Mouse (Mus musculus): ENCODE data around the gene Clasp1. TPM values are rescaled to one million over a fixed set of nuclear protein-coding genes. Genes with fewer than 3 reads are reported as not detected.

Clasp1 gene
- total RNA-seq, 2 experiments from 2014 or later: 39.7 to 44.5 TPM

DNA sequence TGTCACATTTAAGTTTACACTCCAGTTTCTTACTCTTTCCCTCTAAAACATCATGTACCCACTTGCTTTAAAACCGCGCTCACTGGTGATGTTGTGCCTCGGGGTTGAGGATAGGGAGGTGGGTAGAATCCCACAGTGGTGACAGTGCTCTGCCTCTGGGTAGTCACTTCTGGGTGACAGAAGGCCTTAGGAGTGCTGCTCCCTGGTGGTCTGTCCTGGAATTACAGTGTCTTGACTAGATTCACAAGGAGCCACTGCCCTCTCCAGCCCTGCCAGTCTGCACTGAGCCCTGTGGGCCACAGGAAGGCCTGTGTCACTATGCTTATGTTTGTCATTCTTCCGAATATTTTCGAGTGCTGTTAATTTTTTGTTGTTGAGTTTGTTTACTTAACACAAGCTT, 109.5 kb downstream of the Clasp1 start:
- peak; percentile 74 to 84 for DNase-seq

DNA sequence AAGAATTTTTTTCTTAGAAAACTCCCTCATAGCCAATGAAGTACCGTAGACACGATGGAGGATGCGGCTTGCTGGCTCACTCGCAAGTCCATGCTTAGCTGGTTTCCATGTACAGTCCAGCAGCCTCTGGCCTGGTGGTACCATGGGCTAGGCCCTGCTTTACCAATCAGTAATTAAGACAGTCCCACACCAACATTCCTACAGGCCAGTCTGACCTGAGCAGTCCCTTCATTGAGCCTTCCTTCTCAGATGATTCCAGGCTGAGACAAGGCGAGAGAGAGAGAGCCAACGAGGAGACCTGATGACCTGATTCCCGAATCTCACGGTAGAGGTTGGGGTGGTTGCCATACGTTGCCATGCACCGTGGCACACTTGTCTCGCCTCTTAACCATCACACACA, 111.7 kb downstream of the Clasp1 start:
- DNase-seq: no peak

- DNase-seq: no peak
Observed at GRCm38 (mm10) chr1:118501691-118502090, 112.8 kb downstream of the Clasp1 start.

DNA sequence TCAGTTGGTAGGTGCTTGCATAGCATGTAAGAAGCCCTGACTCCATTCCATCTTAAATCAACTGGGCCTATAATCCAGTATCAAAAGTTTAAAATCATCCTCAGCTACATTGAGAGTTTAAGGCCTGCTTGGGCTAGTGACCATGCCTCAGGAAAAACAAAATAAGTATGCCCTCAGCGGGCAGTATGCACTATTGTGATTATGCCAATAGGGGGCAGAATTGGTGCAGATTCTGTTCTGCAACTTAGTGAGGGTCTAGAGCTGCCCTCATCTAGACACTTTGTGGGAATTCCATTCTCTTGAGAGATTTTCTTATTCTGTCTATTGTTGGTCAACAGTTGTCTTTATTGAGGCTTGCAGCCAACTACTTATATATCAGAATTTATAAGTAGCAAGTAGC, 116.9 kb downstream of the Clasp1 start:
- no peak for DNase-seq

GRCm38 (mm10) chr1:118510996-118511395, 122.1 kb downstream of the Clasp1 start:
- peak; percentile 62 to 72 for DNase-seq

DNA sequence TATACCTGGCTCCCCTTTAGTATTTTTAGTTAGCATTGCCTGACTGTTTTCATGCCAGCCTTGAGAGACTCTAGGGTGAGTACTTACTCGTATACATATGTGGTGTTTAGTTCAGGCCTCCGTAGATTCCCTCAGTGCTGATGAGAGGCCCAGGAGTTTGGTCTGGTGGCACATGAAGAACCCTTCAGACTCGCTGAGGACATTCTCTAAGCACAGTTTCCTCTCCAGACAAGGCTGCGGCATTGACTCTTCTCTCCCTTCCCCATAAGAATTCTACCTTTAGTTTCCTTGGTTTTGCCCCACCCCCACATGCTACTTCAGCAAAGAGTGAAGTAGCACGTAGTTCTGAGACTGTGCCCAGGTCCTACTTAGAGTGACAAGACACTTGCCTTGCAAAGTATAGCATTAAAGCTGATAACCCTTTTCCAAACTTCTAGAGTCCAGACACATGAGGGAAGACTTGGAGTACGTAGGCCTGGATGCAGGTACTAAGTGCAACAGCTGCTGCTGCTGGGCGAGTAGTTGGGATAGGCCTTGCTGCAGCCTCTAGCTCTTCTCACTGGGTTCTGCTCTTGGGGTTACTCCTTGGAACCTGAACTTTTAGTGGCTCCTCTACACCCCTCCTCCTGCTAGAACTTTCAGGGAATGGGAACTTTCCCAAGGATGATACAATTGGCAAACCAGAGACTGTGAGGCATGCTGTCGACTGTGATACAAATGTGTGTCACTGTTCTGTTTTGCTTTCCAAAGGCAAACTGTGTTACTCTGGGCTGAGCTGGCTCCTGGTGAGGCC, 123.1 kb downstream of the Clasp1 start:
- DNase-seq: peak in 1 of 2 experiments; percentile 29

GRCm38 (mm10) chr1:118516256-118516655, 127.4 kb downstream of the Clasp1 start:
- DNase-seq: no peak

DNA sequence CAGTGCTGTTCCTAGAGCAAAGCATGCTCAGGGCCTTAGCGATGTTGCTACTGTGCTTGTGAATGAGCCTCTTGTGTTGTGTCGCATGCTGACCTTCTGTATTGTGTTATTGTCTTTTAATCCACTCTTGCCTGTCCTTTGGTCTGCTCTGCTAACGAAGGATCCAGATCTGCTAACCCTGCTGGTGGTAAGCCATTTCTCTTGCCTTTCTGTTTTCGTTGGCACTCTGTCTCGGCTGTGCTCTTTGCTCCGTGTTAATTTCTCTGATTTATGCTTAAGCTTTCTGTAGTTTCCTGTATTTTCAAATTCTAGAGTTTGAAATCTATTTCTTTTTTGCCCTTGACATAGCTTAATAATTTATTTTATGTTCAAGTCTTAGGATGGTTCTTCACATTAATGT, 134.3 kb downstream of the Clasp1 start:
- DNase-seq: no peak

DNA sequence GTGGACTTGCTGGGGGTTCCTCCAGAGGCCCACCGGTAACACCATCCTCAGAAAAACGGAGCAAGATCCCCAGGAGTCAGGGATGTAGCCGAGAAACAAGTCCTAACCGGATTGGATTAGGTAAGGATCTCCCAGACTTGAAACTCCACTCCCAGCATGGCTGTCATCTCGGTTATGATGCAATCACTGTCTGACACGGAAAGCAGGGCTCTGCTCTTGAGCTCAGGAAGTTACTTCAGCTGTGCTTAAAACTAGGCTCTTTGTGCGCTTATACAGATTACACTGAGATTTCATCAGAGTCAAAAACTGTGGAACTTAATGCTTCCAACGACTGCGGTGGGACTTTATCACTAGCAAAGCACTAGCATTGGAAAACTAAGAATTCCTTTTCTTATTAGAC, 136.5 kb downstream of the Clasp1 start:
- peak in 1 of 2 experiments; percentile 22 for DNase-seq

GRCm38 (mm10) chr1:118529213-118529612, 140.4 kb downstream of the Clasp1 start:
- DNase-seq: no peak

- no peak for DNase-seq
Observed at GRCm38 (mm10) chr1:118531259-118531658, 142.4 kb downstream of the Clasp1 start.

DNA sequence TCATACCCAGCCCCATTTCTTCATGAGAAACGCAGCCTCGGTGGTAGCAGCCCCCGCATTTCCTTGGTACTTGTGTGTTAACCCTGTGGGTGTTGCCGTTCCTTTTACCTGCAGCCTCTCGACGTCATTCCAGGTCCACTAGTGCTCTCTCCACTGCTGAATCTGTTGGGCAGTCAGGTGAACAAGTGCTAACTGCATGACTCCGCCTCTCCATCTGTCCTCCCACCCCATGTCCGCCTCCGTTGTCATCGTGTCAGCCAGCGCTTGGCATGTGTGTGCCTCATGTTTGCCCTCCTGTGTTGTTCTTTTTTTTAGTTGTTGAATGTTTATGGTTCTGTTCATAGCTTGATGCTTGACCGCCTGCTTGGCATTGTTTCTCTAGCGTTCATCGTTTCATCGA, 147.2 kb downstream of the Clasp1 start:
- no peak for DNase-seq

GRCm38 (mm10) chr1:118539046-118539445, 150.2 kb downstream of the Clasp1 start:
- DNase-seq: no peak

DNA sequence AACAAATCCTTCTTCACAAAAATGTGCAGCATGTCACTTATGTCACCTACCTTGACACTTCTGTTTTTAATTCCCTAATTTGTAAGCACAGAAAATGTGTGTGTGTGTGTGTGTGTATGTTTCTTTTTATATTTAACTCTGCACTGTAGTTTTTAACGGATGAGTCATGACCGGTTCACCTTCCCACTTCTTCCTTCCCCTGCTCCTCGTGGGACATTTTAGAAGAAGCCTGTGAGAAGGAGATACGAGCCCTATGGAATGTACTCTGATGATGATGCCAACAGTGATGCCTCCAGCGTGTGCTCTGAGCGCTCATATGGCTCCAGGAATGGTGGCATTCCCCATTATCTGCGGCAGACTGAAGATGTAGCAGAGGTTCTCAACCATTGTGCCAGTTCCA, 154.0 kb downstream of the Clasp1 start:
- no peak for DNase-seq

GRCm38 (mm10) chr1:118548769-118549168, 159.9 kb downstream of the Clasp1 start:
- no peak for DNase-seq

GRCm38 (mm10) chr1:118551152-118551551, 162.3 kb downstream of the Clasp1 start:
- no peak for DNase-seq

DNA sequence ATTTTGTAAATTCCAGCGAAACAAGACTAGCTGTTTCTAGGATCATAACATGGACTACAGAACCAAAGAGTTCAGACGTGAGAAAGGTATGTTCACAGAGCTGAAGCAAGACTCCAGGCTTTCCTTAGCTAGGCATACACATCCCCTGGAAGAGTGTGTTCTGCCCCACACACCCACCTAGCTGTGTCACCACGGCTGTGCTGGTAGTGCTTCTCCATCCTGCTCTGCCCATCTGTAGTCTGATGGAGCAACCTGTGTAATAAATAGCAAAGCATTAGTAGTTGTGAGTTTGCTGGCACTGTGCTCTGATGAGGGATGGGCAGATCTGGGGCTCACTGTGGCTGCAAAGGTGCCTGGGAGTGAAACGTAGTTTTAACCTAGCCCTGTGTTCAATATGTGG, 163.2 kb downstream of the Clasp1 start:
- DNase-seq: no peak

- no peak for DNase-seq
Observed at GRCm38 (mm10) chr1:118553045-118553444, 164.2 kb downstream of the Clasp1 start.

DNA sequence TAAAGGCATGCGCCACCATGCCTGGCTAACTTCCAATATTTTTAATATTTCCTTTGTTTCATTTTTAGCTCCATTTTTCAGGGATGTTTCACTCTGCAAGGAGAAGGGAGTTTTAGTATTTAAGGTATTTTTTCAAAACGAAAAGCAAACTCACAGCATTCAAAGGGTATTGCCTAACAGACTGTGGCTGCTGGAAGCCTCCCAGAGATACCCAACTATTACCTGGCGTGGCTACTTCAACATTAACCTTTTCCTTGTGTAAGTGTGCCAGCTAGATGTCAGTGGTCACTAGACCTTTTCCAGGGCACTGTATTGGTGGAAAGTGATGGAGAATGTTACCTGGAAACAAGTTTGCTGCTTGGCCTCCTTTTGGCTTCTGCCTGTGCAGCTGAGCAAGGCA, 164.6 kb downstream of the Clasp1 start:
- DNase-seq: no peak

- peak; percentile 10 to 44 for DNase-seq
Observed at GRCm38 (mm10) chr1:118554961-118555360, 166.1 kb downstream of the Clasp1 start.

DNA sequence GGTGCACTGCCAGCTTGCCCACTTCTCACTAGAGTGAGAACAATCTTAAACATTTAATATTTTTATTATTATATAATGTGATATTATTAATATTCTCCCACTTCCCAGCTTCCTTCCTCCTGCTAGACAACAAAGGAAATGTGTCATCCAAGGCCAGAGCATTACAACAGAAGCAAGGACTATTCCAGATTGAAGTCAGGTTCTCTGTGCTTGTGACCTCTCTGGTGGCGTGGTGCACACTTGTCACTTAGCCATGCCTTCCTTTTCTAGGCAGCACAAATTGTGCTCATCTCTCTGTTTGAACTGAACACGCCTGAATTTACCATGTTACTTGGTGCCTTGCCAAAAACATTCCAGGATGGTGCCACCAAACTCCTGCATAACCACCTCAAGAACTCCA, 170.9 kb downstream of the Clasp1 start:
- peak in 1 of 2 experiments; percentile 25 for DNase-seq

DNA sequence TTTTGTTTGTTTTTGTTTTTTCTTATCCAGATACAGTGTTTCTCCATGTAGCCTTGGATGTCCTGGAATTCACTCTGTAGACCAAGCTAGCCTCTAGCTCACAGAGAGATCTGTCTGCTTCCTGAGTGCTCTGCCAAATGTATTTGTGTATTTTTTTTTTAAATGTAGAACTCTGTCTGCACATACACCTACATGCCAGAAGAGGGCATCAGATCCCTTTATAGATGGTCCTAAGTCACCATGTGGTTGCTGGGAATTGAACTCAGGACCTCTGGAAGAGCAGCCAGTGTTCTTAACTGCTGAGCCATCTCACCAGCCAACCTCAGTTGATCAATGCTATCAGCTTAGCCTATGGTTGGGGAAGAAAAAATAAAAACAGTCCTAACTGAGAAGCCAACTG, 175.7 kb downstream of the Clasp1 start:
- DNase-seq: no peak

DNA sequence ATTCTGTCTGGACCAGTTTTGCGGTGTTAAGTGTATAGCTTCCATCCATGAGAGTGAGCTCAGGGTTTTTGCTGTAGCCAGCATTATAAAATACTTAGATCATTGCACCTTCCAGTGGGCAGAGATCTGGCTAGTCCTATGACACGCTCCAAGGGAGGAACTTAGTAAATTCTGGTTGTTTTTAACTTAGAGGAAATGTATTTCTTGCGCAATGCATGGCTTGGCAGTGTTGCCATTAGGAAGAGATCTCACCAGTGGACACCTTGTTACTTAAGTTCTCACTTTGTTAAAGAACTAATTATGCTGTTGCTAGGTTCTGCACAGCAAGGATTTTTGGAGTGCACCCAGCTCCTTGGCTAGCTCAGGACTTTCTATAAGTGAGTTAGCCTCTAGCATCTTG, 178.8 kb downstream of the Clasp1 start:
- no peak for DNase-seq

DNA sequence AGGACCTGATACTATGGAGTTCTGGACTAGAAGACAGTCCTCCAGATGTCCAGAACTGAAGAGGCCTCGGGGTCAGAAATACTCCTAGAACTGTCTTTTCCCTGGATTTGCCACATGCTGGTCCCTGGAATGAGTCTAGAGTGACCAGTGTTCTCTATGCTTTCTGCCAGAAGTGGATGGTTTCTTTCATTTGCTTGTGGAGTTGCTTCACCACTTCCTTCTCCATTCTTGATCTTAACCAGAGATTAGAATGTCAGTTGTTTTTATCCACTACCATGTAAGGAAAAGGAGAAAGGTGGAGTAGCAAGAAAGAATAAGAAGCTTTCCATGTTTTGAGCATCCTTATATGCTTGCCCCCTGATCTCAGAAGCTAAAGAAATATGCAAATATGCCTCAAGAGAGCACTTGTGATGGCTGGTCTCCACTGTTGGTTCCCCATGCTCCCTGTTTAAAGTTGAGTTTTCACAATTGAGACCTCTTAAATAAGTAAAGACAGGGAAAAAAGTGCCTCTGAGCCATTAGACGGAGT, 191.4 kb downstream of the Clasp1 start:
- DNase-seq: no peak
